Mouse (Mus musculus) cerebellum, postnatal 10 days (tissue): ENCODE data around the gene Pcbd2.
"Not testable (repeated sequence)": the region's sequence is repeated elsewhere in the genome, so short reads cannot be mapped to it uniquely, and the experiment has no call there.

ENCODE experiments used
- DNase-seq, 2 experiments: peaks; one replicate each; pipeline ENCODE4 v3.0.0; 2021; ENCODE audit warnings: mixed read lengths in 2 of 2

Pcbd2 gene

GRCm38 (mm10) chr13:55727120-55727838 lies at the start of gene Pcbd2:
TSS of gene Pcbd2 (plus strand) at chr13:55727368.
- DNase-seq: peak; percentile 84 to 89

DNA sequence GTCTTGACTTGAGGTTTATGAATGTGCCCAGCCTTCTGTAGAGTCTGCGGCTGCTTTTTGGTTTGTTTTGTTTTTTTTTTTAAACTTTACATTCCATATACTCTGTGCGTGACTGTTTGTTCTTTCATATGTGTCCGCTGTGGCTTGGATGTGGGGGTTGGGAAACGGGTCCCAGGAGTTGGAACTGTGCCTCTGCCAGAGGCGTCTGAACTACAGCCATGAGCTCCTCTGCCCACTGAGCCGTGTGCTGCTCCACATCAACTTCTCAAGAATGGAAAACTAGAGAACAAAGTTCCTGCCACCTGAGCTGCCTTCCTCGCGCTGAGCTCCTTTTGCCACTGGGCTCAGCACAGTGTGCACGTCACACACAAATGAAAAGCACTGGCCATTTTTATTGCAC lies 45.0 kb upstream of the Pcbd2 start:
- DNase-seq: no peak

DNA sequence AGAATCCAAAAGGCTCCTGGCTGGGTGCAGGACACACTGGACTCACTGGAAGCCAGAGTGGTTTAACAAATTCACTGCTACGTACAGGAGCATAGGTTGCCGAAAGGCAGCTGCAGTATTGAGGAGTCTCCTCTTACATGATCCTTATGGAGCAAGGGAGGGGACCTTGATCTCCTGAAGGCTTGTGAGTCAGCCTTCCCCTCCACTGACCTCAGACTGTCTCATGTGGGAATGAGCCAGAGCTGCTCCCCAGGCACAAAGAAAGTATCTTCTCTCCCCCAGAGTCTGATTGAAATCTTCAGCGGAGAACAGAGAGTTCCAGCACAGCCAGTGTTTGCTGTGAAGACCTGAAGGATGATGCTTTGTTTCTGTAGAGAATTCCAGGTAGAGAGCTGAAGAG lies 43.6 kb upstream of the Pcbd2 start:
- DNase-seq: no peak

- DNase-seq: peak; percentile 31 to 33
Observed at GRCm38 (mm10) chr13:55686107-55686633, 41.0 kb upstream of the Pcbd2 start.

- no peak for DNase-seq
Observed at GRCm38 (mm10) chr13:55687927-55688602, 39.1 kb upstream of the Pcbd2 start.

GRCm38 (mm10) chr13:55692535-55693242 lies 34.5 kb upstream of the Pcbd2 start, which contains the start of gene B230219D22Rik:
TSS of gene B230219D22Rik (plus strand) at chr13:55693124.
- peak; percentile 95 to 96 for DNase-seq

GRCm38 (mm10) chr13:55693243-55693721 lies 33.9 kb upstream of the Pcbd2 start:
- DNase-seq: no peak

DNA sequence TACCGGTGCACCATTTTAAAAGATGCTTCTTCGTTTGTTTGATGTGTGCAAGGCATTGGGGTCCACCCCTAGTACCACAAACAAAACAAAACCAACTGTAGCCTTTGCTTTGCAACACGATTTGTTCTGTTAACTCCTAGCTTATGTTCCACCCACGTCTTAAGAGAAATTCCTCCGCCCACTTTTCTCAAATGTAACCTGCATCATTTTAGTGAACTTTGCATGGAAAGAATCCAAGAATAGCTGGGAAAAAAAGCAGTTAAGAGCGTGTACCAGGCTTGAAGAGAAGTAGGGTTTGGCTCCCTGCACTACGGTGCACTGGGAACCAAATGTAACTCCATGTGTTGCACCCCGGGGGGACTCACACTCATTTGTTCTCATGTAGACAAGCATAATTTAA lies 33.1 kb upstream of the Pcbd2 start:
- no peak for DNase-seq

DNA sequence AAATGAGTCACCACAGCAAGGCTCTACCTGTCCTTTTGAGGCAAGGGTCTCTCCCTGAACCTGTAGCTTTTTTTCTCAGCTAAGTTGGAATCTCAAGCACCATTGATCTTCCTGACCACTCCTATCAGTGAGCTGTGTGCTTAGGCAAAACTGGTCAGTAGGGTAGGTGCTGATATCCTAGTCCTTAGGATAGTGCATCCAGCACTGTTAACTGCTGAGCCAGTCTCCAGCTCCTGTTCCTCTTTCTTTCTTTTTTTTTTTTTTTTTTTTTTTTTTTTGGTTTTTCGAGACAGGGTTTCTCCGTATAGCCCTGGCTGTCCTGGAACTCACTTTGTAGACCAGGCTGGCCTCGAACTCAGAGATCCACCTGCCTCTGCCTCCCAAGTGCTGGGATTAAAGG lies 31.2 kb upstream of the Pcbd2 start:
- DNase-seq: not testable (repeated sequence)

- DNase-seq: no peak
Observed at GRCm38 (mm10) chr13:55704301-55704700, 22.9 kb upstream of the Pcbd2 start.

DNA sequence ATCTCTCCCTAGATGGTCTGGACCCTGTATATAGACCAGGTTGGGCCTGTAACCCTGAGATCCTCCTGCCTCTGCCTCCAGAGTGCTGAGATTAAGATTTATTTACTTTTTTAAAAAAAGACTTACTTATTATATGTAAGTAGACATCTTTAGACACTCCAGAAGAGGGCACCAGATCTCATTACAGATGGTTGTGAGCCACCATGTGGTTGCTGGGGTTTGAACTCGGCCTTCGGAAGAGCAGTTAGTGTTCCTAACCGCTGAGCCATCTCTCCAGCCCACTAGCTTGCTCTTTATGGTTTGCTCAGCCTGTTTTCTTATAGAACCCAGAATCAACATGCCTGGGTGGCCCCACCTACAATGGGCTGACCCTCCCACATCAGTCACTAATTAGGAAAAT lies 14.3 kb upstream of the Pcbd2 start:
- no peak for DNase-seq

DNA sequence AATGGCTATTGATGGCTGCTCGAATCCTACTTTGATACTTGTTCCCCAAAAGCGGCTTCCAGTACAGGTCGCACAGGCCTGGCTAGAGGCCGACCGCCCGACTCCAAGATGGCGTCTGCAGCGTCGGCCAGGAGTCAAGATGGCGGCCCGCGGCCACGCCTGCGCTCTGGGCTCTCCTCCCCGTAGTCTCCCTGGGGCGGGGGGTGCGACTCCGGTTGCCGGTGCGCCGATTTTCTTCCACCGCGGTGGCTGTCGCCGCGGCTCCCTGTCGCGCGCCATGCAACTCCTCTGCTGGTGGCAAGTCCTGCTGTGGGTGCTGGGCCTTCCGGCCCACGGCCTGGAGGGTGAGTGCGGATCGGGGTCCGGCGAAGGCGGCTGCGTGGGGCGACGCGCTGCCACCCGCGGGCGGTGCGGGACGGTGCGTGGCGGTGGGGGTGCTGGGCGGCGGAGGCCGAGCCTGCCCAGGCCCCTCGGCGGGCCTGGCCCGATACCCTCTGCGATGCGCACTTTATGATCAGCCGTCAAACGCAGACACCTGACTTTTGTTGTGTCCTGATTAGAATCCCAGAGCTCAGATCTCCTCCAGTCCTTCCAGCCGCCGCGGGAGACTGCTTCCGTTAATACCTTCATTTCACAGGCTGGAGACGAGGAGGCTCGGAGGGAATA lies 12.5 kb upstream of the Pcbd2 start, which contains the start of gene Txndc15:
Gene Txndc15 (plus strand): TSS at position 150 of the 666 bp plus-strand sequence.
- DNase-seq: peak; percentile 94 to 95

GRCm38 (mm10) chr13:55715167-55715512 lies 12.0 kb upstream of the Pcbd2 start:
- DNase-seq: no peak

DNA sequence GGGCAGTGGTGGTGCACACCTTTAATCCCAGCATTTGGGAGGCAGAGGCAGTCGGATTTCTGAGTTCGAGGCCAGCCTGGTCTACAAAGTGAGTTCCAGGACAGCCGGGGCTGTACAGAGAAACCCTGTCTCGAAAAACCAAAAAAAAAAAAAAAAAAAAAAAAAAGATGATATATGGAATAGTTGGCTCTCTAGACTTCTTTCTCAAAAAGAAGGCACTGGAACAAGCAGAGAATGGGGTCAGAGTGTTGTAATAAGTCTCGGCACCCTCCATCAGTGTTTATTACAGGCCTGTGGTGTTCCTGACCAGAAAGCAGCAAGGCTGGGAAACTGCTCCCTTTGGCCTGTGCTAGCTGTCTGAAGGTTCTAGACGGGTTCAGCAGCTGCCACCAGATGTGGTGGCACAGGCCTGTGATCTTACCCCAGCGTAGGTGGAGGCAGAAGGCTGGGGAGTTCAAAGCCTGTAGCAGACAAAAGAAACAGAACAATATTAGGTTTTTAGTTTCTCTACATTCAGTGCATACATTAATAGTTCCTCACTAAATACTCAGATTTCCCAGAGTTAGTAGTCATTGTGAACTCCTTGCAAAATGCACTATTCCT lies 11.2 kb upstream of the Pcbd2 start:
- no peak for DNase-seq

DNA sequence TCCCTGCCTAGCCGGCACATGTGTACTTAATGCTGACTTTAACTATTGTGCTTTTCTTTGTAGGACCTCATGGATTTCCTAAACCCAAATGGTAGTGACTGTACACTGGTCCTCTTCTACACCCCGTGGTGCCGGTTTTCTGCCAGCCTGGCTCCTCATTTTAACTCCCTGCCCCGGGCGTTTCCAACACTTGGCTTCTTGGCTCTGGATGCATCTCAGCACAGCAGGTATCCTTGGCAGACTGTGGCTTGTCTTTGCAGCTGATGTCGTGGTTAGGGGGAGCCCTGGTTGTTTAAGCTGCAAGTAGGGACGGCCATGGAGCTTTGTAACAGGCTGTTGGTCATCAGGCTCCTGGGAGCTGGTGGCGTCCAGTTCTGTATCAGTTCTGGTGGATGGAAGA lies 5.7 kb upstream of the Pcbd2 start:
- DNase-seq: peak; percentile 76 to 87

- DNase-seq: no peak
Observed at GRCm38 (mm10) chr13:55721995-55722394, 5.2 kb upstream of the Pcbd2 start.

- DNase-seq: peak; percentile 46 to 50
Observed at GRCm38 (mm10) chr13:55726598-55727119, 509 bp upstream of the Pcbd2 start.

GRCm38 (mm10) chr13:55727839-55728238 lies 671 bp downstream of the Pcbd2 start:
- peak; percentile 72 to 73 for DNase-seq

DNA sequence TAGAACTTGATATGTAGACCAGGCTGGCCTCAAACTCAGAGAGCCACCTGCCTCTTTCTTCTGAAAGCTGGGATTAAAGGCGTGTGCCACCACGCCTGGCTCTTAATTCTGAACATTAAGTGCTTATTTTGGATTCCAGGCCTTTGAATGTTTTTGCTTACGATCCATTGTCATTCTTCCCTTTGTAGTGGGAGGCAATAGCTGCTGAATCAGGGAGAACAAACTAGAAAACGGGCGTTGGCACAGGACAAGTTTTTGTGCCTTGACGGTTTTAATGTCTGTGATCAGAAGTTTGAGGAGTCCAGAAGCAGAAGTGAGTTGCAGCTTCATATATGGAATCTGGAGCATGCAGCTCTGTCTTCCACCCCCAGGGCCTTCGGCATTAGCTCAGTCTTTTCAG lies 3.5 kb downstream of the Pcbd2 start:
- no peak for DNase-seq

GRCm38 (mm10) chr13:55732121-55732520 lies 5.0 kb downstream of the Pcbd2 start:
- no peak for DNase-seq

DNA sequence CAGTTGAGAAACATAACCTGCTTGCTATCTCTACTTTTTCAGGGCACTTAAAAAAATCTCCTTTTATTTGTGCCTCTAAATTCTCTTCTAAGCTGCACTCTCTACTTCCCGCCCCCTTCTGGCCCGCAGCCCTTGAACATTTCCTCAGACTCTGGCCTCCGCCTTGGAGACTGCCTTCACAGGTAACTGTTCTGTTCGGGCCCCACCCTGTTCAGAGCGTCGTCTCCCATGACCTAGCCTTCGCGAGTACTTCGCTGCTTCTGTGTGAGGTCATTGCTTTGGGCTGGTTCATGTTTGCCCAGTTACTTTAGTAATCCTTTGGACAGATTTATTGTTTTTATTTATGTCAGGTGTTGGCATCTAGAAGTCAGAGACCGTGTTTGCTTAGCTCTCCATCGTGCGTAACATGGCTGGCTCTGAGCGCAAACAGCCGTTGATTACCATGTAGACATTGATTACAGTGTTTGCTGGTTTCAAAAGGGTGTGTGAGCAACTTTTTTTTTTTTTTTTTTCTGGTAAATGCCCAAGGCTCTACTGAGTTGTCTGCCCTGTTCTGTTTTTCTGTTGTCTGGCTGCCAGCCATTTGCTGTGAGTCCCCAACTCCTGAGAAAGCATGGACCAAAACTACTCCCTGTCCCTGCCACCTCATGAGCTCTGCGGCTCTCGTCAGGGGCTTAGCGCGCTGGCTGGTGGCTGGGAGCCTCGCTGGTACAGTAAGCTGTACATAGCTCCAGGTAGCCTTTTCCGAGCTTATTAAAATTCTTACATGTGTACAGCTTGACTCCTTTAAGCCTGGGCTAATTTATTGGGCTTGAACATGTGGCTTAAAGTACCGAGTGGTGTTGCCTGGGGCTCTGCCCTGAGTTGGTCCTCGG lies 6.7 kb downstream of the Pcbd2 start:
- DNase-seq: no peak
